Mouse (Mus musculus): ENCODE results near the gene Fbxo7.

- TF ChIP-seq CTCF (IDR thresholded peaks at IDR 0.05) = no peak
- no peak for TF ChIP-seq EP300 (IDR thresholded peaks at IDR 0.05)
Observed at GRCm38 (mm10) chr10:86050522-86050921, 28.8 kb downstream of the Fbxo7 start.

All from lung, postnatal 0 days (tissue).